Mouse (Mus musculus) heart, adult 2 months (tissue): ENCODE results near the gene Ddx59.

Experiments
- CTCF ChIP-seq: fragments of 200-600 bp; IDR thresholded peaks from 2 replicates; pipeline ENCODE4 v1.8.1; 2022; ENCODE audit warnings: antibody characterized with exemption, mild to moderate bottlenecking, moderate library complexity
- EP300 ChIP-seq: fragments of 200-500 bp; IDR thresholded peaks from 2 replicates; pipeline ENCODE4 v1.6.1; 2011; ENCODE audit warnings: low read depth, low read length, control low read depth; ENCODE audit not compliant: insufficient read depth
- POLR2A ChIP-seq: fragments of 200-500 bp; IDR thresholded peaks from 2 replicates; pipeline ENCODE4 v1.6.1; 2011; ENCODE audit warnings: mild to moderate bottlenecking, low read depth, low read length, control low read depth; ENCODE audit not compliant: insufficient read depth

DNA sequence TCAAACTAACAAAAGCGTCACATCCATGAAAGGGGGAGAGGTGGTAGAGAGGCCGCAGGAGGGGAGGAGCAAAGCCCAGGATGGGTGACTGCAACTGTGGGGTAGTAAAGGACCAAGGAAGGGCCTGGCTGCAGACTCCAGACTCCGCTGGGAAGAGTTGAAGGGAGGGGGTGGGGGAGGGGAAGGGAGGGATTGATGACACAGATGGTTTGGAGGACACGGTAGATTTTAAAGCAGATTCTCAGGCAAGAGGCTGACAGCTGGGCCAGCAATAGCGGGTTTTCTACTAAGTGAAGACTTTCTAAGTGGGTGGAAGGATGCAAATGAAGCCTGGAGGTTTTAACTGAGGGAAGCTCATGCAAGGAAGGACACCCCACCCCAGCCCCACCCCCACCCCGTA is 55.4 kb downstream of the Ddx59 start:
- no peak for TF ChIP-seq CTCF
- no peak for TF ChIP-seq POLR2A
- TF ChIP-seq EP300 = no peak
